In the genomic region with DNA sequence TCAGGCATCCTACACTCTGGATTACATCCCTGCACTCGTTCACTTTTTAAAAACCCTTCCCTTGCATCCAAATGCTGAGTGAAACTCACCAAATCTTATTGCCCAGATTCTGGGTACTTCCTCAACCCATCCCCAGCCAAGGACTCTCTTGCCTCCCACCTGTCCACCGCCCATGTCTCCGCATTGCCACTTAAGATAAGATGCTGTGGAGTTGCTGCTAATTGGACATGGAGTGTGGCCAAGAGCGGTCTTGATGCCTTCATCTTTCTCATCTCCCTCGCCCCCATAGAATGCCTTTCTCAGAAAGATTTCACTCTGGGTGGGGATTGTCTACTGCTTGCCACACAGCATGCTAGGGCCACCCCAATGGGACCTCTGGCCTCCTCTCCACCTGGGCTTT, we compare ENCODE assay signal across 28 mouse cellular contexts. TPM values are rescaled to one million over a fixed set of nuclear protein-coding genes. Genes with fewer than 3 reads are reported as not detected.
"Had no signal": no experiment of that assay in that cellular context is flagged by ENCODE, and none has a peak within 500 bp of the region (broad histone marks: within the 10 kb centered on the region; RNA-seq: fewer than 3 reads in every experiment).

No protein-coding gene starts in this region.

- DNase-seq: gastrocnemius, adult 2 months; gastrocnemius, postnatal 10 days; gastrocnemius, postnatal 25 days; heart, postnatal 10 days; heart, postnatal 4 days; kidney, adult 18-20 months; kidney, adult 8-10 months; kidney, postnatal 14 days; kidney, postnatal 36 days; layer of hippocampus, adult 9-11 months; layer of hippocampus, postnatal 36 days; left cerebral cortex, postnatal 4 days had no signal

- ATAC-seq: hindbrain, embryonic 16.5 days; inflammation-experienced regulatory T-cells, adult 6 months; intestine, embryonic 15.5 days; intestine, postnatal 0 days; liver, embryonic 12.5 days had no signal

RNA-seq across cellular contexts. Expression of a gene that starts 7.7 kb away (rescaled TPM):
- total RNA-seq: gastrocnemius, adult 2 months; gastrocnemius, postnatal 10 days; gastrocnemius, postnatal 25 days; gastrocnemius, postnatal 4 days; granulocyte monocyte progenitor cell, adult 5-6 weeks; heart, adult 8-10 months; heart, postnatal 10 days; heart, postnatal 25 days; heart, postnatal 4 days; layer of hippocampus, adult 18-20 months; layer of hippocampus, adult 8-10 months; layer of hippocampus, postnatal 14 days; layer of hippocampus, postnatal 36 days; left cerebral cortex, adult 8-10 months; left cerebral cortex, postnatal 10 days; left cerebral cortex, postnatal 25 days; liver, adult 2 months had no signal

RNA-seq across cellular contexts. Expression of a gene that starts 14.5 kb away (rescaled TPM):
- total RNA-seq: gastrocnemius, adult 2 months; gastrocnemius, postnatal 10 days; gastrocnemius, postnatal 25 days; gastrocnemius, postnatal 4 days; granulocyte monocyte progenitor cell, adult 5-6 weeks; heart, adult 8-10 months; heart, postnatal 10 days; heart, postnatal 25 days; heart, postnatal 4 days; layer of hippocampus, adult 18-20 months; layer of hippocampus, adult 8-10 months; layer of hippocampus, postnatal 14 days; layer of hippocampus, postnatal 36 days; left cerebral cortex, adult 8-10 months; left cerebral cortex, postnatal 10 days; left cerebral cortex, postnatal 25 days; left cerebral cortex, postnatal 4 days; liver, adult 2 months had no signal

RNA-seq across cellular contexts. Expression of a gene that starts 21.3 kb away (rescaled TPM):
- total RNA-seq: gastrocnemius, adult 2 months; gastrocnemius, postnatal 25 days; granulocyte monocyte progenitor cell, adult 5-6 weeks; heart, adult 8-10 months; heart, postnatal 10 days; heart, postnatal 25 days; heart, postnatal 4 days; layer of hippocampus, adult 18-20 months; layer of hippocampus, adult 8-10 months; layer of hippocampus, postnatal 14 days; layer of hippocampus, postnatal 36 days; left cerebral cortex, adult 8-10 months; left cerebral cortex, postnatal 10 days; left cerebral cortex, postnatal 25 days; left cerebral cortex, postnatal 4 days; liver, adult 2 months had no signal

RNA-seq across cellular contexts. Expression of a gene that starts 21.9 kb away (rescaled TPM):
- total RNA-seq: gastrocnemius, adult 2 months; gastrocnemius, postnatal 10 days; gastrocnemius, postnatal 25 days; gastrocnemius, postnatal 4 days; granulocyte monocyte progenitor cell, adult 5-6 weeks; heart, adult 8-10 months; heart, postnatal 10 days; heart, postnatal 25 days; heart, postnatal 4 days; layer of hippocampus, adult 18-20 months; layer of hippocampus, adult 8-10 months; layer of hippocampus, postnatal 14 days; layer of hippocampus, postnatal 36 days; left cerebral cortex, adult 8-10 months; left cerebral cortex, postnatal 10 days; left cerebral cortex, postnatal 25 days; left cerebral cortex, postnatal 4 days; liver, adult 2 months had no signal

RNA-seq across cellular contexts. Expression of a gene that starts 29.5 kb away (rescaled TPM):
- total RNA-seq: gastrocnemius, adult 2 months; gastrocnemius, postnatal 10 days; gastrocnemius, postnatal 25 days; gastrocnemius, postnatal 4 days; granulocyte monocyte progenitor cell, adult 5-6 weeks; heart, adult 8-10 months; heart, postnatal 10 days; heart, postnatal 25 days; heart, postnatal 4 days; layer of hippocampus, adult 18-20 months; layer of hippocampus, adult 8-10 months; layer of hippocampus, postnatal 14 days; layer of hippocampus, postnatal 36 days; left cerebral cortex, adult 8-10 months; left cerebral cortex, postnatal 10 days; left cerebral cortex, postnatal 25 days; left cerebral cortex, postnatal 4 days; liver, adult 2 months had no signal
